Mouse (Mus musculus): ENCODE data around the gene Bub1b. TPM values are rescaled to one million over a fixed set of nuclear protein-coding genes. Genes with fewer than 3 reads are reported as not detected.
"Not testable (repeated sequence)": the region's sequence is repeated elsewhere in the genome, so short reads cannot be mapped to it uniquely, and the experiment has no call there.

The Bub1b gene
- polyA plus RNA-seq (2015; fragmentation: Nextera tagmentation; extraction: Ambion mirVana), result 56.7 and 74.8 TPM in 2 replicates

DNA sequence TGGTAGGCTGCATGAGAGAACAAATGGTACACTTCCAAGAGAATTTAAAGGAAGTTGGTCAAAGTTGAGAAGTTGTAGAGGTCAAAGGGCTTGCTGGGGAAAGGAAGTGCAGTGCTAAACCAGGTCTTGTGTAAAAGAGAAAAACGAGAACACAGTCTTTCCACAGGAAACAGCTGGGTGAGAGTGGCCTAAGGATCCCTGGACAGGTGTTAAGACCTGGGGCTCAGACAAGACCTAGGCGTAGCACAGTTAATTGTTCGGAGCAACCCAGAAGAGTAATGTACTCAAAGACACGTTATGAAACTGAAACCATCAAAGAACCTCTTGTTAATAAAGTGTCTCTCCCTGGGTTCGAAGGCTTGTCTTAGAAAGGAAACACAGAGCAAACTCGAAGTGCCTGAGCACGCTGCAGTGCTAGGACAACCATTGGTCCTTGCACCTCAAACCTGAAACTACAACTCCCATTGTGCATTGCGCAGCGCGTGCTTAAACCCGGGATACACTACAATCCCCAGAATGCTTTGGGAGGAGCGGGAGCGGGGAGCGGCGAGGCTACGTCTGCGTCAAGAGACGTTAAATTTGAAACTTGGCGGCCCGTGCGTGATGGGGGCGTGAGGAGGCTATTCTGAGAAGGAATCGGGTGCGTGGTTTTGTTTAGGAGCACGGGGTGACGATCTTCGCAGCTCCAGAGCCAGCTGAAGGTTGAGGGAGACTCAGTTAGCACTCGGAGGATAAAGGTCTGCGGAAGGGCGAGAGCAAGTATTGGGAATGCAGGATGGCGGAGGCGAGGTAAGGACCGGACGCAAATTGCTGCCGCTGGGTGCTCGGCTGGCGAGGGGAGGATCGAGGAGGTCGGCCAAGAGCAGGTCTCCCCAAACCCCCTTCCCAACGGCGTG, at the start of gene Bub1b:
TSS of gene Bub1b (plus strand) at position 539 of the 896 bp plus-strand sequence.
- Histone ChIP-seq H3K9ac (peak within 1 kb of the TSS; percentile 73), H3K4me2 (peak within 1 kb of the TSS; percentile 76), H3K27me3 (no peaks in the 10 kb centered on the region), H3K4me3 (peak within 1 kb of the TSS; percentile 86), H3K36me3 (no peaks in the 10 kb centered on the region), H3K9me3 (replicated peaks) (no peaks in the 10 kb centered on the region), H3K27ac (peak within 1 kb of the TSS; percentile 72), H3K4me1 (replicated peaks) (peaks cover 36% of the 10 kb centered on the region)
- peak; percentile 92 for ATAC-seq (replicated peaks; ENCODE audit: insufficient number of reproducible peaks, insufficient read depth, low FRiP score, low read depth)
- 6% methylated on average over 41 of the region's 41 CpGs for WGBS

- Histone ChIP-seq H3K27ac (peak overlapping the region; percentile 81), H3K4me2 (peak overlapping the region; percentile 94), H3K36me3 (no peaks in the 10 kb centered on the region), H3K9ac (peak overlapping the region; percentile 85), H3K27me3 (no peaks in the 10 kb centered on the region), H3K4me1 (replicated peaks) (peaks cover 57% of the 10 kb centered on the region), H3K9me3 (replicated peaks) (no peaks in the 10 kb centered on the region), H3K4me3 (peak overlapping the region; percentile 82)
- WGBS, result under 1% methylated on average over 18 of the region's 18 CpGs
- no peak for ATAC-seq (replicated peaks; ENCODE audit: insufficient number of reproducible peaks, insufficient read depth, low FRiP score, low read depth)
These were observed 49.4 kb upstream of the Bub1b start for GRCm38 (mm10) chr2:118548421-118549221.

GRCm38 (mm10) chr2:118549507-118550473, 48.2 kb upstream of the Bub1b start, which contains the start of gene Bmf:
Gene Bmf (minus strand): TSS chr2:118549687.
- ATAC-seq (replicated peaks; ENCODE audit: insufficient number of reproducible peaks, insufficient read depth, low FRiP score, low read depth), result peak; percentile 85
- H3K27me3 ChIP-seq, result no peaks in the 10 kb centered on the region
- H3K4me2 ChIP-seq, result peak within 1 kb of the TSS; percentile 94
- no peaks in the 10 kb centered on the region for H3K9me3 ChIP-seq (replicated peaks)
- peak within 1 kb of the TSS; percentile 85 for H3K9ac ChIP-seq
- H3K27ac ChIP-seq, result peak within 1 kb of the TSS; percentile 81
- H3K36me3 ChIP-seq, result no peaks in the 10 kb centered on the region
- under 1% methylated on average over 45 of the region's 45 CpGs for WGBS
- H3K4me3 ChIP-seq, result peak within 1 kb of the TSS; percentile 82
- H3K4me1 ChIP-seq (replicated peaks), result peaks cover 45% of the 10 kb centered on the region

DNA sequence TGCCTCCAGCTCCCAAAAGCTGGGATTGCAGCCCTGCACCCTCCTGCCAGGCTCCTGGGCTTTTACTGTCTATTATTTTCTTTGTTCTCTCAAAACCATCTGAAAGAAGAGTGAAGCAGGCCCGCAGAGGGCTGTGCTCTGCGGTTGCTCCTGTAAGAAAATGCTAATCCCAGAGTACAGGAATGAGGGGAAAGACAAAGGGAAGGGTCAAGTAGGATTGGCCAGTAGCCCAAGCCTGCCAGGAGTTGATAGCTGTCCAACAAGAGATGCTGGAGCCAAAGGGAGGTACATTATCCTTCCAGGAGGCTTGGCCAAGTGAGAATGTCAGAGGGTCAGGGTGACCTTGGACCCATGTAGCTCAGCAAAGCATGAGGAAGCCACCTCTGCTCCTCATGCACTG, 46.4 kb upstream of the Bub1b start:
- no peak overlapping the region for H3K27ac ChIP-seq
- no peak for ATAC-seq (replicated peaks; ENCODE audit: insufficient number of reproducible peaks, insufficient read depth, low FRiP score, low read depth)
- H3K27me3 ChIP-seq, result no peaks in the 10 kb centered on the region
- no peak overlapping the region for H3K4me2 ChIP-seq
- H3K36me3 ChIP-seq, result no peaks in the 10 kb centered on the region
- no peak overlapping the region for H3K4me3 ChIP-seq
- H3K4me1 ChIP-seq (replicated peaks), result peaks cover 27% of the 10 kb centered on the region
- no peaks in the 10 kb centered on the region for H3K9me3 ChIP-seq (replicated peaks)
- H3K9ac ChIP-seq, result no peak overlapping the region
- WGBS, result 53% methylated on average over 2 of the region's 2 CpGs

DNA sequence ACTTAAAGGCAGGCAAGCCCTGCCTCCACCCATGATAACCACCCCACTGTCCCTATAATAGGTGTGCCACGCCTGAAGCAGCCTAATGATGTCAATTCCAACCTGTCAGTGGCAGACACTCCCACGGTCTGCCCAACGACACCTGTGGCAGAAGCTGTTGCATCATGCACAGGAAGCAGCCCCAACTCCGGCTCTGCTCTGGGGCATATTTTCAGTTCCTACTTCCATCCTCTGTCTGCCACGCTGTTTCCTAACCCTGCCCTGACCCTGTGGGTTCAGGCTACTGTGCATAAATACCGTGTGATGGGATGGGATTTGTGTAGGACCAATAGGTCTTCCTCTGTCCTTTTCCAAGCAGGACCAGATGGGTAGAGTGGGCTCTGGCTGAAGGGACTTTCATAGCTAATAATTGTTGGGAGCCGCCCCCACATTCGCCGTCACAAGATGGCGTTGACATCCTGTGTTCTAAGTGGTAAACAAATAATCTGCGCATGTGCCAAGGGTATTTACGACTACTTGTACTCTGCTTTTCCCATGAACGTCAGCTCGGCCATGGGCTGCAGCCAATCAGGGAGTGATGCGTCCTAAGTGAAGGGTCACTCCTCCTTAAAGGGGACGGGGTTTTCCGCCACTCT, 43.5 kb upstream of the Bub1b start:
- H3K4me3 ChIP-seq, result peak overlapping the region; percentile 40
- H3K9ac ChIP-seq, result peak overlapping the region; percentile 32; the same call in 1 of the 2 replicates
- 63% methylated on average over 16 of the region's 17 CpGs for WGBS
- H3K9me3 ChIP-seq (replicated peaks); H3K27me3 ChIP-seq; H3K4me1 ChIP-seq (replicated peaks); ATAC-seq (replicated peaks; ENCODE audit: insufficient number of reproducible peaks, insufficient read depth, low FRiP score, low read depth); H3K36me3 ChIP-seq: not testable (repeated sequence)
- H3K4me2 ChIP-seq, result peak overlapping the region; percentile 53
- H3K27ac ChIP-seq, result peak overlapping the region; percentile 40; the same call in 1 of the 2 replicates

DNA sequence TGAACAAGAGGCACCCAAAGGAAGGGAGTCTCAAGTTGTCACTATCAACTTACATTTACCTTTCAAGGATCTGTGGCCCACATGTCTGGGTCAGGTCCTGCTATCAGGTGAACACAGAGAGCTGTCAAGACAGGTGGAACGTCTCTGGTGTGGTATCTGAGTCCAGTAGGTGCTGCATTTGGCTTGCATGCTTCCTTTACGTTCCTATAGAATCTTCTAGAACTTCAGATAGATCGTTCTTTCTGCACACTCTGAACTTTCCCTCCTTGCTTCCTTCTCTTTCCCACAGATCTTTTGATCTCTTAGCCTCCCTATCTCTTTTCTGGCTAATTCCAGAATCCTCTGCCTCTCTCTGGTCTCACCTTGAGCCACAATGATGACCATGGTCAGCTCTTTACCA, 39.6 kb upstream of the Bub1b start:
- Histone ChIP-seq H3K36me3 (no peaks in the 10 kb centered on the region), H3K9ac (no peak overlapping the region), H3K27ac (no peak overlapping the region), H3K4me1 (replicated peaks) (no peaks in the 10 kb centered on the region), H3K27me3 (no peaks in the 10 kb centered on the region), H3K9me3 (replicated peaks) (no peaks in the 10 kb centered on the region), H3K4me2 (no peak overlapping the region), H3K4me3 (no peak overlapping the region)
- no peak for ATAC-seq (replicated peaks; ENCODE audit: insufficient number of reproducible peaks, insufficient read depth, low FRiP score, low read depth)
- 86% methylated on average over 3 of the region's 3 CpGs for whole genome bisulfite sequencing

DNA sequence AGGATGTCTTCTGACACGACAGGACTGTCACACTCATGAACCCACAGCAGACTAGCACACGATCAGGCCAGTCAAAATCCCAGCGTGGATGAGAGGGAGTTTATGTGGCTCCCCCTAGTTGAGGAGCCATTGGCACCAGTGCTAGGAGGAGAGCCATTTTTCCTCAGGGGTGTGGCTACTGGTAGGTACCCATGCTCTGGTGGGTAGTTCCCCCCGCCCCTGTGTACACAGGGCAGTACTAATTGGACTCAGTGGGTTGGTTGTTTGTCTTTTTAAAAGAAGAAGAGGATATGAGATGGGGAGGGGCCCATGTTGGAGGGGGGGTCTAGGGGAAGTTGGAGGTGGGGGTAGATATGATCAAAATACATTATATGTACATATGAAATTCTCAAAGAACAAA, 36.0 kb upstream of the Bub1b start:
- ATAC-seq (replicated peaks; ENCODE audit: insufficient number of reproducible peaks, insufficient read depth, low FRiP score, low read depth), result no peak
- Histone ChIP-seq H3K4me2 (no peak overlapping the region), H3K9ac (no peak overlapping the region), H3K4me1 (replicated peaks) (no peaks in the 10 kb centered on the region), H3K27ac (no peak overlapping the region), H3K4me3 (no peak overlapping the region), H3K36me3 (no peaks in the 10 kb centered on the region), H3K9me3 (replicated peaks) (no peaks in the 10 kb centered on the region), H3K27me3 (no peaks in the 10 kb centered on the region)
- WGBS, result 76% methylated on average over 4 of the region's 4 CpGs

GRCm38 (mm10) chr2:118562431-118562830, 35.6 kb upstream of the Bub1b start:
- no peak for ATAC-seq (replicated peaks; ENCODE audit: insufficient number of reproducible peaks, insufficient read depth, low FRiP score, low read depth)
- H3K27ac ChIP-seq, result no peak overlapping the region
- 80% methylated on average over 3 of the region's 3 CpGs for WGBS
- H3K4me1 ChIP-seq (replicated peaks), result no peaks in the 10 kb centered on the region
- no peaks in the 10 kb centered on the region for H3K27me3 ChIP-seq
- H3K36me3 ChIP-seq, result no peaks in the 10 kb centered on the region
- H3K9ac ChIP-seq, result no peak overlapping the region
- no peaks in the 10 kb centered on the region for H3K9me3 ChIP-seq (replicated peaks)
- H3K4me2 ChIP-seq, result no peak overlapping the region
- no peak overlapping the region for H3K4me3 ChIP-seq

DNA sequence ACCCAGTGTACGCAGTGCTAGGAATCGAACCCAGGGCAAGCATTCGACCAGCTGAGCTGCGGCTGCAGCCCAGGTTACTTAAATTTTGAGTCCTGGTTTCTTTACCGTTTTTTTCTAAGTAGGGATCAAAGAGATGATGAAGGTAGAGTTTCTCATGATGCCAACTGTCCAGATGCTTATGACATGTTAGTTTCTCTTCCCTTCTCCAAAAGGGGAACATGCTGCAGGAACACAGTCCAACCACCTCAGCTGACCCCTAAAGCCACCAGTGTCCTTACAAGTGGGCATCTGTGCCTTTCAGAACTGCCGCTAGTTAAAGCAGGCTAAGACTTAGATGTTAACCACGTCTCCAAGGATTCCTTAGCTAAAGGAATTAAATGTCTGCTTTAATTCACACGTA, 30.8 kb upstream of the Bub1b start:
- no peak overlapping the region for H3K9ac ChIP-seq
- WGBS, result 83% methylated on average over 8 of the region's 8 CpGs
- no peak overlapping the region for H3K27ac ChIP-seq

GRCm38 (mm10) chr2:118570939-118571338, 27.1 kb upstream of the Bub1b start:
- Histone ChIP-seq H3K4me2 (no peak overlapping the region), H3K27ac (no peak overlapping the region), H3K4me3 (no peak overlapping the region), H3K4me1 (replicated peaks) (no peaks in the 10 kb centered on the region), H3K36me3 (no peaks in the 10 kb centered on the region), H3K9ac (no peak overlapping the region), H3K27me3 (no peaks in the 10 kb centered on the region), H3K9me3 (replicated peaks) (no peaks in the 10 kb centered on the region)
- WGBS, result 71% methylated on average over 2 of the region's 2 CpGs
- ATAC-seq (replicated peaks; ENCODE audit: insufficient number of reproducible peaks, insufficient read depth, low FRiP score, low read depth), result no peak

More for the DNA sequence above, 30.8 kb upstream of the Bub1b start:
- Histone ChIP-seq H3K4me2 (no peak overlapping the region), H3K27me3 (no peaks in the 10 kb centered on the region), H3K4me1 (replicated peaks) (no peaks in the 10 kb centered on the region), H3K36me3 (no peaks in the 10 kb centered on the region), H3K4me3 (no peak overlapping the region), H3K9me3 (replicated peaks) (no peaks in the 10 kb centered on the region)
- ATAC-seq (replicated peaks; ENCODE audit: insufficient number of reproducible peaks, insufficient read depth, low FRiP score, low read depth), result no peak

All from heart, embryonic 15.5 days (tissue).